Mouse (Mus musculus): ENCODE measurements at regions not wholly inside any gene's neighbourhood (a gene's known extent, or its start where the extent isn't known, plus 50 kb on each side); places are given as distances from the start of the nearest gene placed in this dataset.

GRCm38 (mm10) chr15:93789762-93790161 lies 194.1 kb upstream of the Prickle1 start:
- no peak for DNase-seq (ENCODE audit: low spot score in 2 of 2)

GRCm38 (mm10) chr15:93787361-93787760 lies 191.7 kb upstream of the Prickle1 start:
- no peak for DNase-seq (ENCODE audit: low spot score in 2 of 2)

DNA sequence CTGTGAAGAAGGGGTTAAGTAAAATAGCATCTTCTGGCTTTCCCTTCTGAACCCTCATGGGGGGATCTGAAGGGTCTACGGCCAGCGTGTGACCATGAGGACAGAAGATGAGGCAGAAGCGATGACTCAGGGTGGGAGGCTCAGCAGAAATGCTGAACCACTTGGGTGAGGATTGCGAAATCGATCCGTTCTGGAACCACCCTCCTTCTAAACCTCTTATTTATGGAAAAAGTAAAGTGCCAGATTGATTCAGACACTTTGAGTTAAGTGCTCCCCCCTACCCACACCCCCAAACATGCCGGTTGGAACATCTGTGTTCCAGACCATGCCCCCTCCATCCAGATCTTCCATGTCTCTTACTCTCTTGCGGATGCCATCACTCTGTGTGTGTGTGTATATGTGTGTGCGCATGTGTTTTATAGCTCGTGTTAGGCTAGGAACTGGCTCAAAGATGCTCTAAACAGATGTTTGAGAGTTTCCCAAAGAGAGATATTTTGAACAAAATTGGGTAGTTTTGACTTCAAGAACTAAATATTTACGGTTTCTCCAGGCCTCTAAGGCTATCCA lies 190.2 kb upstream of the Prickle1 start:
- no peak for DNase-seq (ENCODE audit: low spot score in 2 of 2)

GRCm38 (mm10) chr15:93783736-93784135 lies 188.0 kb upstream of the Prickle1 start:
- DNase-seq (ENCODE audit: low spot score in 2 of 2): no peak

DNA sequence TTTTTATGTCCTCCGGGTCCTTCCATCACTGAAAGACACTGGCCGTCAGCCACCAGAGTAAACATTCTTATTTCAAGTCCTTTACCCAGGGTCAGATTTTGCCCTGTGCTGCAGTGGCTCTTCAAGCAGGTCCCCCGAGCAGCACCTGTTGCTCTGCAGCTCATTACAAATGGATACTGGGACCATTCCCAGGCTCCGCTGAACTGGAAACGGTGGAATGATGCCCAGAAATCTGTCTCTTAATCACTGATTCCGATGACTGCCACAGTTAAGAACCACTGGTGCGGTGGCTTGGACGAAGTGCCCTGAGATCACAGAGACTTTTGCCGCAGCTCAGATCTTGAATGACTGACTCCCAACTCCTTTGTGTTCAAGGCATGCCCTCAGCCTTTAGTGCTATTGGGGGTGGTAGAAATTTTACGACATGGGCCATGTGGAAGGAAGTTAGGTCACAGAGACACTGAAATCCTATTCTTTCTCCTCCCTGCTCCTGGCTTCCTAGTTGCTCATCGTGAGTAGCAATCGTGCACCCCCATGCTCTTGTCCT lies 179.6 kb upstream of the Prickle1 start:
- no peak for DNase-seq (ENCODE audit: low spot score in 2 of 2)

DNA sequence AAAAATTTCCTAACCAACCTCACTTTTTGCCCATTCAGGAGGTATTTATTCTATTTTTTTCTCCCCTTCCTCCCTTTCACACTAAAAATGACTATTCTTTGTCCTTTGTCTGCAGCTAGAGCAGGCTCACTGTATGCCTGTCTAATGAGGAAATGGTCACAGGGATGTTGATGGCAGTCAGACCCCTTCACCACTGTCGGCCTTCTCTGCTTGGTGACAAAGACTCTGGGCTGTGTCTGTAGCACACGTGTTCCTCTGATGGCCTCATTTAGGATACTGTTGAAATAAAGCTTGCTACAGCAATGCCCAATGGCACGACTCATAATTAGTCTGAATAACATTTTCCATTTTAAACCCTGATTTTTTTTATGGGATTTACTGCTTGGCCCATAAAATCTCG lies 178.6 kb upstream of the Prickle1 start:
- no peak for DNase-seq (ENCODE audit: low spot score in 2 of 2)

DNA sequence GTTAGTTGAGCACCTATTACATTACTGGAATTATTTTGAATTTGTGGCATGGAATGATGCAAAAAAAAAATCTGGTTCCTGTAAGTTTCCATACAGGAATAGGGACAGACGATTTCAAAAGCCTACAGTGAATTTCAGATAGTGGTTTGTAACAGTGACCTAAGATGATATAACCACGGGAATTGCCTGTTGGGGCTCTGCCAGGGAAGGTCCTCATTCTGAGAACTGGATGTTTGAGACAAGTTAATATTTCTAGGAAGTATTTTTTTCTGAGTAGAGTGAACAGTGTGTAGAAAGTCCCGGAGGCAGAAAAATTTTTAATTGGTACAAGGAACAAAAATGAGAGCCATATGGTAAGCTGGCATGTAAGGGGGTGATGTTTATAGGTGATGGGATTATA lies 171.3 kb upstream of the Prickle1 start:
- no peak for DNase-seq (ENCODE audit: low spot score in 2 of 2)

DNA sequence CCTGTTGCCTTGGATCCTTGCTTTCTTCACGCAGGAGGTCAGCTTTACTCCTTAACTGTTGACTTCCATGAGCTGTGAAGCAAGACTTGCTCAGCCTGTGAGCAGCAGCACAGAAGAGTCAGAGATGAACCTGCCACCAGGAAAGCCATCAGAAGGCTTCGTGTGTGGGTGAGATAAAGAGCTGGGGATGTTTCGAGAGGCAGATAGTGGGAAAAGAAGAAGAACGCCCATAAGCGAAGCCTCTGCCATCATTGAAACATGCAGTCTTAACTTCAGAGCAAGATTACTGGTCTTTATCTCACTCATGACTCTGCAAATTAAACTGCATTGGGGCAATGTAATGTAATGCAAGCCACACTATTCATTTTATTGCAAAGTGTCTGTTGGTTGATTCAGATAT lies 167.4 kb upstream of the Prickle1 start:
- no peak for DNase-seq (ENCODE audit: low spot score in 2 of 2)

DNA sequence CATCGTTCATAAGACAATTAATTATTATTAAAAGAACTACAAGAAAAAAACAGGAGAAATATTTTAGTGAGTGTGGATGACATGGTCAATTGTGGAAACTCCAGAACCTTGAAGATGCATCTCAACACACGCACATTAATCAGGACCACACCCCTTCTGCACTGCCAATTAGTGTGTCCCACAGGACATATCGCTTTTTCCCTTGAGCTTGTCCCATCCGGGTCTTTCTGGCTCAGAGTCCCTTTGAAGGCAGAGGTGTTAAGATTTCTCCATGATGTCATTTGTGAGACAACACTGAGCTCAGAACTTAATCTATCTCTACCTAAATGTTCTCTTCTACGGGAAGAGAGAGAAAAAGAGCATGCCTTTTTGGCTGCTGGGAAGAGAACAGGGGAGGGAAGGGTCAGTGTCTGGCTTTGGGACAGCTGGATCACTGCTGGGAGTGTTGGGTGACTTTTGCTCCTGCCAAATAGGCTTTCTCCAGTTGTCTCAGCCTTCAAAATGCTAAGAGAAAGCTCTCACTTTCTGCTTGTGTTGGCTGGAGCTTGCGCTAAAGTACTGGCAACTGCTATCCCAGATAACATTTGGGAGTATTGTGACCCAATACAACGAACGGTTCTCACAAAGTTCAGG lies 162.6 kb upstream of the Prickle1 start:
- no peak for DNase-seq (ENCODE audit: low spot score in 2 of 2)

DNA sequence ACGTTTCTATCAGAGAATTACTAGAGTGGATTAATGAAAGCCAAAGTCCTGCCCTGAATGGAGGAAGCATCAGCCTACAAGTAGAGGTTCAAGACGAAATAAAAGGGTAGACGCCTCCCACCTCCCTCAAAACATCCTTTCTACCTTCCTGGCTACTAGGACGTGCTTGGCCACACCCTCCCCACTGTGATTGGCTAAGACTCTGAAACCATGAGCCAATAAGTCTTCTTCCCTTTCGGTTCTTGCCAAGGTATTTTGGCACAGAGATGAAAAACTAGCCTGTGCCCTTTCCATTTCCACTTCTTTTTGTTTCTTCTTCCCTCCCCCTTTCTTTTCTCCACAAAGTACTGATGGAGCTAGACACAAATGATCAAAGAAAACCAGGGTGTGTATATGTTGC lies 160.3 kb upstream of the Prickle1 start:
- no peak for DNase-seq (ENCODE audit: low spot score in 2 of 2)

DNA sequence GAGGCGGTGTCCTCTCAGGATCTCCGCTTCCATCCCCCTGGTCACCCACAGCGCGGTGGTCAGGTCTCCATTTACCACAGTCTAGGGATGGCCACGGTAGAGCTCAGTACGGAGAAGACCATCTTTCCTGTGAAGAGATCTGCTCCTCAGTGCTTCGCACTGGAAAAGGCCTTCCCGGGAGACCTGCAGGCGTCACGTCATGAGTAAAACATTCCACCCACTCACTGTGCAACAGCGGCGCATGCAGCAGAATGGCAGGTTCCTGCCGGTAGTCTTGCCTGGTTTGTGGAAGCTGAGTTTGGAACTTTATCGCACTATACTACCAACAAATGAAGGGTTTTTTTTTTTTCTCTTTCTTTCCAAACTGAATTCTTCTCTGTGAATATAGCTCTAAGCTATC lies 156.1 kb upstream of the Prickle1 start:
- peak; percentile 46 to 70 for DNase-seq (ENCODE audit: low spot score in 2 of 2)

DNA sequence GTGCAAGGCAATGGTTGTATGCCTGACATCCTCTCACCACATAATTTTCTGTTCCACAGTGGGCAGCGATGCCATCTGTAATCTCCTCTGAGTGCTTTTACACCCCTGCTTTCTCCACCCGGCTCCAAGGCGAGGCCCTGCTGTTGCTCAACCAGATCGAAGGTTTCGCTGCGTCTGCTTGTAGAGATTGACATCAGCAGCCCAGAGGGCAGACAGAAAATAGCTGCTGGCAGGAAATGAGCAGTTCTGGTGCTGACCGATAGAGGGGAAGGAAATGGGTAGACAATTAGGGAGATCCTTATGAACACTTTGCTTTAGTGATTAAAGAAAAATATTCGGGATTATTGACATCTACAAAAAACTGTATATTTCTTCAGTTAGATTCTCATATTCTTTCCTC lies 155.3 kb upstream of the Prickle1 start:
- peak; percentile 32 to 36 for DNase-seq (ENCODE audit: low spot score in 2 of 2)

- DNase-seq (ENCODE audit: low spot score in 2 of 2): no peak
Measured at GRCm38 (mm10) chr15:93744191-93744945, 148.7 kb upstream of the Prickle1 start.

DNA sequence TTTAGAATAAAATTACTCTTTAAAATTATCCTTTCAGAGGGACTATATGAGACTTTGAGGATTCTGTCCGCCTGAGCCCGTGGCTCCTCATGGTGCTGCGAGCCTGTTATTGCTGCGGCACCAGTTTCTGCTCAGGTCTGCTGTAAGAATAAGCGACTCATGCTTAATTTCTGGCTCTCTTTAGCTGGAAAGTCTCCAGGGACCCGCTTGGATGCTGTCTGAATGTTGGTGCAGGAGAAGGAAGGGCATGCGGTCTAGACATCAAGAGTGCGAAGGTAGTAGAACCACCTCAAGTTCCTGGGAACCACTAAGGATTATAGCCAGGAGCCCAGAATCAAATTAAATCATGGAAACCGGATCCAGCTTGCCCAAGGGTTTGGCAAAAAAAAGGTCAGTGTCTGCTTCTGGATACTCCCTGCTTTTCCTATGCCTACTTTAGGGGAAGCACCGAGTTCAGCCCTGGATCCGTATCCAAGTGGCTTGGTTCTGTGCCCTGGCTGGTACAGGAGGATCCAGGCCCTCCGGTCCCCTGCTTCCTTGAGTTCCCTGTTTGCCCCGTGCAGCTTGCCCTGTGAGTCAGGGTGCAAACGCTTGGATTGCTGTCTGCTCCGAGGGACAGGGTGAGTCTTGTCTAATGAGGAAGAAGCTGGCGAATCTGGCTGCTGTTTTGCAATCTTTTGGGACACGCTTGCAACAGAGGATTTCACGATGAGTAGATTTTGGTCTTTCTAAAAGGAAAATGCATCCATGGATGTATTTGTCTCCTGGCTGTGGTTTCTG lies 138.2 kb upstream of the Prickle1 start:
- DNase-seq (ENCODE audit: low spot score in 2 of 2): no peak

DNA sequence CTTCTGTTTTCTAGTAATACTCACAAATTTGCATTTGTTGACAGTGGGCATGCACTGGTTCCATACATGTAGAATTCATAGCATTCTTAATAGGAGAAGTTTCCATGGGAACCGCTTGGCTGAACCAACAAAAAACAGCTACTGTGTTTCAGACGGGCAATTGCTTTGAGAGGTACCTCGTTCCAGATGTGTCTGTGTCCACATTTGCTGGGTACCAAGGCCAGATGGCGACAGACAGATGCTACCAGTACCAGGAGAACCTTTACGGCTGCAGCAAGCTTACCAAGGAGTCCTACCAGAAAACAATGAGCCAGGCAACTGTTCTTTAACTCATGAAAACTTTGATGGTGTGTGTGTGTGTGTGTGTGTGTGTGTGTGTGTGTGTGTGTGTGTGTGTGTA lies 137.1 kb upstream of the Prickle1 start:
- no peak for DNase-seq (ENCODE audit: low spot score in 2 of 2)

DNA sequence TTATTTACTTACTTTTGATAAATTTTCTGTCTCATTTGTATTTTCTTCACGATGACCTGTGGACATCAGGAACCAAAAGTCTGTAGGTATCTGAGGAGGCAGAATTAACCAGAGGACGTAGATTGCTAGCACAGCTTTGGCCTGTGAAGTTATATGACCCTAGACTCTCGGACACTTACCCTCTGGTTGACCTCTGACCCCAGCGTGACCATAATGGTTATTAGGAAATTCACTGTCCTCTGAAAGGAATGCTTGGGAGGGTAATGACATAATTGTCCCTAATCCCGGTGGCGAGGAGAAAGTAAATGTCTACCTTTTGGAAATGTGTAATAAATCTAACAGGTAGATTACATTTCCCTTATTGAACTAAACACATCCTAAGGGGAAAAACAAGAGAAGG lies 135.5 kb upstream of the Prickle1 start:
- no peak for DNase-seq (ENCODE audit: low spot score in 2 of 2)

GRCm38 (mm10) chr15:93715443-93715842 lies 119.8 kb upstream of the Prickle1 start:
- DNase-seq (ENCODE audit: low spot score in 2 of 2): no peak

- DNase-seq (ENCODE audit: low spot score in 2 of 2): peak in 1 of 2 experiments; percentile 58
Measured at GRCm38 (mm10) chr15:93713428-93713827, 117.7 kb upstream of the Prickle1 start.

DNA sequence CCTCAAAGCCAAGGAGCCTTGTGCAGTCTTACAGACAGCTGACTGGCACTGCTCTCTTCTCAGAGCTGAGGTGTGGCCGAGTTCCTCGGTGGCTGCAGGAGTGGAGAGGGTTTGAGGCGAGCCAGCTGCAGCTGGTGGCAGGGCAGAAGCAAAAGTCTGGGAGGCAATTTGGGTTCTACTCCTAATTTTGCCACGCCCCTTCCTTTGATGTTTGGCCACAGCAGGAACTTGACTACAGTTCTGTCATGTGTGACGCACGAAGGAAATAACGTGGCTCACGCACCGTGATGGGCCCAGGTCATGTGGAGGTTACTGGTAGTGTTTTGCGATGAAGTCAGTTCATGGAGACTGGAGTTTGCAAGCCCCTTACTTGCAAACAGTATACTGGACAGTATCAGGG lies 116.9 kb upstream of the Prickle1 start:
- no peak for DNase-seq (ENCODE audit: low spot score in 2 of 2)

GRCm38 (mm10) chr15:93711150-93711784 lies 115.6 kb upstream of the Prickle1 start:
- no peak for DNase-seq (ENCODE audit: low spot score in 2 of 2)

DNA sequence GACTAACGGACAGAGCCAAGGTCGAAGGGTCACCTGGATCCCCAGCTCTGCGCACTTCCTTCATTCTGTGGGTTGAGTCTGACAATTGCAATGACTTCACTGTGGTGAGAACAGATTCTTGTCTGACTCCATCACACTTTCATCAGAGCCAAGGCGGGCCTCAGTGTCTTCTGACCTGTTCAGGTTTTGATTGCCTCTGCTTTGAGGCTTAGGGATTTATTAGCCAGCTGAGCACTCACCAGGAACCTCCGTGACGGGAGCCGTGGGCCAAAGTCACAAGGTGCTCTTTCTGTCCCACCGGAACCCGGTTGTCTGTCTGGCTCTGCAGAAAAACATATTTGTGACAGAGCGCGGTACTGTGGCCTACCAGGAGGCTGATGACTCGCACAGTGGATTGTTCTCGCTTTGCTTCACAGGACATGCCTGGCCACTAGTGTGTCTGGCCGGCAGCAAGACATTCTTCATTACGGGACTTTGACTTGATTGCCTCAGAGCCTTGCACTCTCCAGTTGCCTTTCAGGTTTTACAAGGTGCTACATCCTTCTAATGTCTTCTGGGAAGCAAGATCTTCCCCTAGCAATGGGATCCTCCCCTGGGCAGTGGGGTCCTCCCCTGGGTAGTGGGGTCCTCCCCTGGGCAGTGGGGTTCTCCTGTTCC lies 114.9 kb upstream of the Prickle1 start:
- no peak for DNase-seq (ENCODE audit: low spot score in 2 of 2)

Measured in frontal cortex, postnatal 36 days (tissue).